Mouse (Mus musculus) bone marrow macrophage, adult 2 months (primary cell): ENCODE data around the gene Prickle2.

ENCODE experiments used
- CTCF ChIP-seq: IDR thresholded peaks from 2 replicates; pipeline ENCODE4 v1.5.1; 2012; ENCODE audit warnings: low read depth, mild to moderate bottlenecking, low read length, moderate library complexity
- POLR2A ChIP-seq: IDR thresholded peaks from 2 replicates; pipeline ENCODE4 v1.6.1; 2012; ENCODE audit warnings: mild to moderate bottlenecking, low read depth, low read length, borderline replicate concordance

GRCm38 (mm10) chr6:92752737-92753136, 46.8 kb upstream of the Prickle2 start:
- TF ChIP-seq POLR2A (no peak), CTCF (no peak)
